Mouse (Mus musculus) bone marrow macrophage, adult 2 months (primary cell): ENCODE measurements around the gene Kdm8. TPM values are rescaled to one million over a fixed set of nuclear protein-coding genes. Genes with fewer than 3 reads are reported as not detected.

ENCODE experiments used
- H3K27ac ChIP-seq: 2 replicates; pipeline ENCODE4 v1.5.1; 2012; ENCODE audit warnings: low read depth, low read length; ENCODE audit not compliant: insufficient read depth
- H3K4me1 ChIP-seq: 2 replicates; pipeline ENCODE4 v1.6.1; 2012; ENCODE audit warnings: low read length; ENCODE audit not compliant: control insufficient read depth, insufficient read depth
- H3K4me3 ChIP-seq: 2 replicates; pipeline ENCODE4 v1.5.1; 2012; ENCODE audit warnings: mild to moderate bottlenecking, low read length, moderate library complexity; ENCODE audit not compliant: insufficient read depth
- CTCF ChIP-seq: IDR thresholded peaks from 2 replicates; pipeline ENCODE4 v1.5.1; 2012; ENCODE audit warnings: low read depth, mild to moderate bottlenecking, low read length, moderate library complexity
- POLR2A ChIP-seq: IDR thresholded peaks from 2 replicates; pipeline ENCODE4 v1.6.1; 2012; ENCODE audit warnings: mild to moderate bottlenecking, low read depth, low read length, borderline replicate concordance
- polyA plus RNA-seq: library from polyadenylated mRNA; stranded (reverse); fragments of >200 nt; gene quantifications from 2 replicates; pipeline ENCODE4 v1.2.4, GENCODE M21; 2012; ENCODE audit not compliant: missing spikeins, insufficient read depth, insufficient read length

Gene Kdm8
- polyA plus RNA-seq = 2.1 and 2.8 TPM in 2 replicates

DNA sequence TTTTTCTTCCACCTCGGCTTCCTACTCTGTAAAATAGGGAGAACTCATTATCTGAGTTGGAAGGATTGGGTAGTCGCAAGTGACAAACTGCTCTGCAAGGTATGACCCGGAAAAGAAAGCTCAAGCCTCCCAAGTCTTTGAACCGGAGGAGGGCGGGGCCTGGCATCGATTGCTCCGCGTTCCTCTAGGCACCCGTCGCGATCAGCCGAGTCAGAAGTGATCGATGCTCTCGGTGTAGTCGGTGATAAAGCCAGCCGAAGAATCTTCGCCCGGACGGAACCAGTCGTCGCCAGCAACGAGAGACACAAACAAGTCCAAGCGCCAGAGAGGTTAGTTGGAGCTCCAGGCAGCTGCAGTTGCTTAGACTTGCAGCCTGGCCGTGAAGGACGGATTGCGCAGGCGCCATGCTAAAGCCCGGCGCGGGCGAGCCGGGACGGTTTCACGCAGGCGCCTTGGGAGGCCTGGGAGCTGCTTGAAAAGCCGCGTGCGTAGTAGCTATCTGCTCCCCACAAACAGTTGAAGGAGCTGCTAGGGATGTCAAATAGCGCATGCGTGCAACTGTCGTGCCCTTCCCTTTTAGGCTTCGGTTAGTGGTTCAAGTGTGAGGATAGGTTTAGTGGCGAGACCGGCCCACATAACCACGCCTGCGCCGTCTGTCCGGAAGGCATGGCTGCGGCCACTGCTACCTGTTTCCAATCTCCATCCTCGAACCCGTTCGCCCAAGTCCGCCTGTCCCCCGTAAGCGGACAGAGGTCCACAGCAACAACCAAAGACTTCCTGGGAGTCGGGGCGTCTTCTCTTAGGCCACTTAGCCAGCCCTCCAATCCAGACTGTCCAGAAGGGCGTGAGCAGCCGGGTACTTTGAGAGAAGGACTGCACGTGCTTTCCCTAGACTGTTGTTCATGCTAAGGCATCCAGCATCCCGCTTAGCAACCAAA, at the start of gene Kdm8:
Kdm8 (plus strand) TSS at position 213 of the 938 bp plus-strand sequence.
- Histone ChIP-seq H3K4me3 (peak within 1 kb of the TSS; percentile 74), H3K4me1 (peaks cover 13% of the 10 kb centered on the region), H3K27ac (peak within 1 kb of the TSS; percentile 92)
- TF ChIP-seq POLR2A (no peak), CTCF (no peak)

GRCm38 (mm10) chr7:125398116-125398515, 46.4 kb upstream of the Kdm8 start:
- Histone ChIP-seq H3K27ac (no peak overlapping the region), H3K4me1 (no peaks in the 10 kb centered on the region), H3K4me3 (no peak overlapping the region)
- TF ChIP-seq CTCF = no peak
- TF ChIP-seq POLR2A = no peak

DNA sequence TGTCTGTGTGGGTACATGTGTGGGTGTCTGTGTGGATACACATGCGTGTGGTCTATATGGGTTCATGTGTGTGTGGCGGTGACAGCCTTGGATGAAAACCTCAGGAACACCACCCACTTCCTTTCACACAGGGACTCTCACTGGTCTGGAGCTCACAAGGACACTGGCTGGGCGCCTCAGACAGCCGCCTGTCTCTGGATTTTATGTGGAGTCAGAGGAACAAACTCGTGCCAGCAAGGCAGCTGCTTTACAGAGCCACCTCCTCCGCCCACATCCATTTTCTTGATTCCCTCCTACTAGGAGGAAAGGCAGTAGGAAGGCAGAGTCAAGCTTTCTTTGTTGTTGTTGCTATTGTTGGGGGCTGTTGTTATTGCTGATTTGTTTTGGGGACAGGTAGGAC, 45.8 kb upstream of the Kdm8 start:
- no peak for TF ChIP-seq POLR2A
- no peak for TF ChIP-seq CTCF
- H3K4me1 ChIP-seq = no peaks in the 10 kb centered on the region
- no peak overlapping the region for H3K4me3 ChIP-seq
- no peak overlapping the region for H3K27ac ChIP-seq

DNA sequence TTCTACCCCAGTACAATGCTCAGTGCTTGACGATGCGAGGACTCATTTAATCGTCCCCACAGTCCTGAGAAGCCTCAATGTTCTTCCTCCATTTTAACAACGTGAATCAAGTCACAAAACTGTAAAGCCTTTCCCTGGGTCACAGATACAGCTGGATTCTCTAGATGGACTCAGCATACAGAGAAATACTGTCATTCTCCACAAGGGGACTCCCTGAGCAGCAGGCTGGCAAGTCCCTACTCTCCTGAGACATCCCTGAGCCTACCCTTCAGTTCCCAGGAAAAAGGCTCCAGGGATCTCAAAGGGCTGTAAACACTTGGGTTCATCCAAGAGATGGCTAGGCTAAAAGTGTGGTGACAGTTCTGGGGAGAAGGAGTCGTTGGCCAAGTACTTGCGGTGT, 37.3 kb upstream of the Kdm8 start:
- no peak for TF ChIP-seq POLR2A
- no peak overlapping the region for H3K4me3 ChIP-seq

GRCm38 (mm10) chr7:125415087-125415486, 29.4 kb upstream of the Kdm8 start:
- no peak overlapping the region for H3K27ac ChIP-seq
- no peak overlapping the region for H3K4me3 ChIP-seq
- TF ChIP-seq CTCF (no peak), POLR2A (no peak)
- H3K4me1 ChIP-seq = no peaks in the 10 kb centered on the region

More for the DNA sequence above, 37.3 kb upstream of the Kdm8 start:
- no peak overlapping the region for H3K27ac ChIP-seq
- H3K4me1 ChIP-seq = no peaks in the 10 kb centered on the region

- Histone ChIP-seq H3K4me3 (no peak overlapping the region), H3K27ac (no peak overlapping the region), H3K4me1 (0 out of 2 replicates have a peak, but pooled peaks cover 2% of the 10 kb centered on the region)
- TF ChIP-seq POLR2A = no peak
- TF ChIP-seq CTCF = no peak
These were observed 28.7 kb upstream of the Kdm8 start for GRCm38 (mm10) chr7:125415776-125416175.

DNA sequence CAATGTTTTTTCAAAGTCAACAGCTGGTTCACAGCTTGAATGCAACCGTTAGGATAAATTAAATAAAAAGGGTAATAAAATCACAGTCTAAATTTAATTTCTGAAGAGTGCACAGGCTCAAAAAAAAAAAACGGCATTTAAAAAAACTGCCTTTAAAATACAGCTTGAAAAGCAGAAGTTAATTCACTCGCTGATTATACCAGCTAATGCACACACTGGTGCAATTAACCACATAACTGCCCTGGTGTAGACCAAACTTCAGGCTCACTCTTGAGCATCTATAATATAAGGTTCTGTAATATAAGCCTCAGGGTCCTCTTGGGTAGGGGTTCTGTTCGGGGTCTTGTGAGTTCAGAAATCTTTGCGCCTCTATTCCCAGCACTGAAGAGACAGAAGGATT, 27.7 kb upstream of the Kdm8 start:
- Histone ChIP-seq H3K27ac (no peak overlapping the region), H3K4me3 (no peak overlapping the region), H3K4me1 (0 out of 2 replicates have a peak, but pooled peaks cover 2% of the 10 kb centered on the region)
- TF ChIP-seq CTCF (no peak), POLR2A (no peak)

GRCm38 (mm10) chr7:125418413-125418812, 26.1 kb upstream of the Kdm8 start:
- TF ChIP-seq POLR2A (no peak), CTCF (no peak)
- peaks cover 8% of the 10 kb centered on the region for H3K4me1 ChIP-seq
- H3K4me3 ChIP-seq = no peak overlapping the region
- H3K27ac ChIP-seq = no peak overlapping the region

DNA sequence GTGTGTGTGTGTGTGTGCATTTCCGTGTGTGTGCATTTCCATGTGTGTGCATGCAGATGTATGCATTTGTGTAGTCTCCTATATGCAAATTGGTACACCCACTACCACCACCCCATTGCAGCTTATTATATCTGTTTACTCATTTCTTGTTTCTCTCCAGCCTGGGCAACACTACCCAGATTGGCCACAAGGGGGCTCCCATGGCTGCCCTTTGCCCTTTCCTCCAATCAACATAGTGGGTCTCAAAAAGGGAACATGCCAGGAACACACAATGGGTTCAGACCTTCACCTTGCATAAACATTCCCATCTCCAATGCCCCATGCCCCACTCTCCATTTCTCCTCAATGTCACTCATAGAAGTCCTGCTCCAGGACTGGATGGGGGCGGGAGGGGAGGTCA, 24.3 kb upstream of the Kdm8 start:
- TF ChIP-seq CTCF = peak; percentile 87
- no peak for TF ChIP-seq POLR2A
- H3K4me3 ChIP-seq = no peak overlapping the region
- H3K27ac ChIP-seq = no peak overlapping the region
- H3K4me1 ChIP-seq = peaks cover 8% of the 10 kb centered on the region

GRCm38 (mm10) chr7:125421911-125422310, 22.6 kb upstream of the Kdm8 start:
- Histone ChIP-seq H3K27ac (no peak overlapping the region), H3K4me1 (peaks cover 8% of the 10 kb centered on the region), H3K4me3 (no peak overlapping the region)
- TF ChIP-seq CTCF (no peak), POLR2A (no peak)

GRCm38 (mm10) chr7:125423056-125423455, 21.4 kb upstream of the Kdm8 start:
- no peak overlapping the region for H3K27ac ChIP-seq
- H3K4me3 ChIP-seq = no peak overlapping the region
- no peak for TF ChIP-seq CTCF
- TF ChIP-seq POLR2A = no peak
- peaks cover 8% of the 10 kb centered on the region for H3K4me1 ChIP-seq
